Mouse (Mus musculus) olfactory bulb, adult 2 months (tissue): ENCODE data around the gene Mfsd4b5. TPM values are rescaled to one million over a fixed set of nuclear protein-coding genes. Genes with fewer than 3 reads are reported as not detected.
A peak's percentile ranks its signal among the peaks of the same experiment; 100 is the strongest.

Experiments
- H3K27ac ChIP-seq: fragments of 200-500 bp; 2 replicates; pipeline ENCODE4 v1.5.1; 2012; ENCODE audit warnings: low read depth, low read length; ENCODE audit not compliant: insufficient read depth
- H3K4me1 ChIP-seq: fragments of 200-500 bp; 2 replicates; pipeline ENCODE4 v1.6.1; 2012; ENCODE audit warnings: low read length; ENCODE audit not compliant: control insufficient read depth, insufficient read depth
- H3K4me3 ChIP-seq: fragments of 200-500 bp; 2 replicates; pipeline ENCODE4 v1.5.1; 2012; ENCODE audit warnings: mild to moderate bottlenecking, low read depth, low read length, moderate library complexity; ENCODE audit not compliant: insufficient read depth
- CTCF ChIP-seq: fragments of 200-500 bp; IDR thresholded peaks from 2 replicates; pipeline ENCODE4 v1.5.1; 2012; ENCODE audit warnings: low read depth, mild to moderate bottlenecking, low read length, moderate library complexity; ENCODE audit not compliant: insufficient read depth
- POLR2A ChIP-seq: fragments of 200-500 bp; IDR thresholded peaks from 2 replicates; pipeline ENCODE4 v1.6.1; 2012; ENCODE audit warnings: mild to moderate bottlenecking, low read depth, low read length, moderate library complexity; ENCODE audit not compliant: insufficient read depth
- WGBS: fragments of 180-500 bp; shearing (Covaris S2); methylation state at CpG from one replicate; pipeline ENCODE4 v1.1.7; 2018; 5-methylcytosine and 5-hydroxymethylcytosine counted together
- polyA plus RNA-seq: library from polyadenylated mRNA; stranded (reverse); fragments of >200 nt; gene quantifications from 2 replicates; pipeline ENCODE4 v1.2.4, GENCODE M21; 2012; ENCODE audit warnings: low replicate concordance; ENCODE audit not compliant: missing spikeins, insufficient read depth, insufficient read length

The Mfsd4b5 gene
- polyA plus RNA-seq, 1 experiment: not detected

- peaks cover 2% of the 10 kb centered on the region; the same call in 1 of the 2 replicates for H3K4me1 ChIP-seq
- 91% methylated on average over 1 of the region's 1 CpGs for WGBS
- TF ChIP-seq CTCF: no peak
- no peak for TF ChIP-seq POLR2A
- H3K4me3 ChIP-seq: no peak overlapping the region
- H3K27ac ChIP-seq: no peak overlapping the region
Measured at GRCm38 (mm10) chr10:39978231-39978630, 8.2 kb downstream of the Mfsd4b5 start.

- 93% methylated on average over 4 of the region's 4 CpGs for WGBS
- Histone ChIP-seq H3K4me3 (no peak overlapping the region), H3K27ac (no peak overlapping the region), H3K4me1 (peaks cover 2% of the 10 kb centered on the region; the same call in 1 of the 2 replicates)
- TF ChIP-seq CTCF (no peak), POLR2A (no peak)
Measured at GRCm38 (mm10) chr10:39977346-39977745, 9.1 kb downstream of the Mfsd4b5 start.

GRCm38 (mm10) chr10:39975771-39976170 lies 10.7 kb downstream of the Mfsd4b5 start:
- Histone ChIP-seq H3K4me3 (no peak overlapping the region), H3K4me1 (peaks cover 2% of the 10 kb centered on the region; the same call in 1 of the 2 replicates), H3K27ac (no peak overlapping the region)
- WGBS: 52% methylated on average over 2 of the region's 2 CpGs
- TF ChIP-seq CTCF: no peak
- TF ChIP-seq POLR2A: no peak

GRCm38 (mm10) chr10:39974982-39975381 lies 11.5 kb downstream of the Mfsd4b5 start:
- 39% methylated on average over 11 of the region's 11 CpGs for WGBS
- Histone ChIP-seq H3K27ac (no peak overlapping the region), H3K4me3 (no peak overlapping the region), H3K4me1 (peaks cover 2% of the 10 kb centered on the region; the same call in 1 of the 2 replicates)
- TF ChIP-seq POLR2A (no peak), CTCF (no peak)

GRCm38 (mm10) chr10:39967512-39967911 lies 18.9 kb downstream of the Mfsd4b5 start:
- Histone ChIP-seq H3K27ac (no peak overlapping the region), H3K4me1 (no peaks in the 10 kb centered on the region), H3K4me3 (no peak overlapping the region)
- no peak for TF ChIP-seq POLR2A
- TF ChIP-seq CTCF: no peak
- WGBS: 90% methylated on average over 3 of the region's 3 CpGs

- TF ChIP-seq POLR2A (no peak), CTCF (no peak)
- no peak overlapping the region for H3K27ac ChIP-seq
- WGBS: 41% methylated on average over 1 of the region's 1 CpGs
- H3K4me3 ChIP-seq: no peak overlapping the region
- peaks cover 5% of the 10 kb centered on the region for H3K4me1 ChIP-seq
Measured at GRCm38 (mm10) chr10:39961906-39962305, 24.5 kb downstream of the Mfsd4b5 start.

- 40% methylated on average over 11 of the region's 11 CpGs for WGBS
- TF ChIP-seq CTCF (no peak), POLR2A (no peak)
Measured at GRCm38 (mm10) chr10:39960441-39960822, 26.0 kb downstream of the Mfsd4b5 start.

GRCm38 (mm10) chr10:39959761-39960440 lies 26.5 kb downstream of the Mfsd4b5 start, which contains the start of gene Mfsd4b3:
TSS of gene Mfsd4b3 (minus strand) at chr10:39960153.
- Histone ChIP-seq H3K4me1 (peaks cover 5% of the 10 kb centered on the region), H3K4me3 (peak within 1 kb of the TSS; percentile 57), H3K27ac (no peak within 1 kb of the TSS)
- WGBS: under 1% methylated on average over 38 of the region's 38 CpGs
- TF ChIP-seq POLR2A (no peak), CTCF (peak; percentile 42; the same call in 1 of the 2 replicates)

More at GRCm38 (mm10) chr10:39960441-39960822, 26.0 kb downstream of the Mfsd4b5 start:
- Histone ChIP-seq H3K4me3 (peak overlapping the region; percentile 57), H3K27ac (no peak overlapping the region), H3K4me1 (peaks cover 5% of the 10 kb centered on the region)

- Histone ChIP-seq H3K27ac (no peak overlapping the region), H3K4me1 (peaks cover 5% of the 10 kb centered on the region), H3K4me3 (no peak overlapping the region)
- no peak for TF ChIP-seq POLR2A
- TF ChIP-seq CTCF: no peak
- 31% methylated on average over 4 of the region's 4 CpGs for WGBS
Measured at GRCm38 (mm10) chr10:39958266-39958665, 28.2 kb downstream of the Mfsd4b5 start.

- no peak overlapping the region for H3K27ac ChIP-seq
- no peak overlapping the region for H3K4me3 ChIP-seq
- no peak for TF ChIP-seq POLR2A
- TF ChIP-seq CTCF: no peak
- 26% methylated on average over 2 of the region's 2 CpGs for WGBS
- peaks cover 5% of the 10 kb centered on the region for H3K4me1 ChIP-seq
Measured at GRCm38 (mm10) chr10:39956340-39956878, 30.0 kb downstream of the Mfsd4b5 start.
